Mouse (Mus musculus): Measurements from ENCODE around the gene Acvr1c.

- no peak for TF ChIP-seq CTCF (IDR thresholded peaks at IDR 0.05; ENCODE audit: low read depth)
- TF ChIP-seq EP300 (IDR thresholded peaks at IDR 0.05; ENCODE audit: low read depth), result no peak
Observed at GRCm38 (mm10) chr2:58240639-58241038, 117.1 kb downstream of the Acvr1c start.
